Mouse (Mus musculus) layer of hippocampus, adult 18-20 months (tissue): ENCODE data around the gene Kdm5a. TPM values are rescaled to one million over a fixed set of nuclear protein-coding genes. Genes with fewer than 3 reads are reported as not detected.

Source experiments
- DNase-seq, 2 experiments: peaks; one replicate each; pipeline ENCODE4 v3.0.0; 2022; ENCODE audit warnings: low spot score in 2 of 2
- total RNA-seq, 2 experiments: library from RNA; stranded (reverse); gene quantifications; 2 replicates each; pipeline ENCODE4 v1.2.3; 2021

Kdm5a gene
- total RNA-seq, 2 experiments from 2014 or later: 42.9 to 45.2 TPM

DNA sequence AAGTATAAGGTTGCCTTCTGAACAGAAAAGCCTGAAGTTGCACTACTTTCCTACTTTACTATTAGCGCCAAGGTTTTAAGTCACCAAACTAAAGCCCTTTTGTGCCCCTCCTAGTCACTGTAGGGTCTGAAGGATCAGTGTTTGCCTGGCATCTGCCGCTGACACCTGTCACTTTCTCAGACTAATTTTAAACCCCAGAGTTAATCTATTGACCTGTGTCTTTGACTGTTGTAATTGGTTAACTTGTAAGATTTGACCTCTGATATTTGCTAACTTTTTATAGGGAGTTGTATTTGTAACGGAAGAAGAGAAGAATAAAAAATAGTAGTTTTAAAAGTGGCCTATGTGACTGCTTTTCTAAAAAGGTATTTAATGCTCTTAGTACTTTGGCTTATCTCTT, 74.2 kb downstream of the Kdm5a start:
- no peak for DNase-seq

DNA sequence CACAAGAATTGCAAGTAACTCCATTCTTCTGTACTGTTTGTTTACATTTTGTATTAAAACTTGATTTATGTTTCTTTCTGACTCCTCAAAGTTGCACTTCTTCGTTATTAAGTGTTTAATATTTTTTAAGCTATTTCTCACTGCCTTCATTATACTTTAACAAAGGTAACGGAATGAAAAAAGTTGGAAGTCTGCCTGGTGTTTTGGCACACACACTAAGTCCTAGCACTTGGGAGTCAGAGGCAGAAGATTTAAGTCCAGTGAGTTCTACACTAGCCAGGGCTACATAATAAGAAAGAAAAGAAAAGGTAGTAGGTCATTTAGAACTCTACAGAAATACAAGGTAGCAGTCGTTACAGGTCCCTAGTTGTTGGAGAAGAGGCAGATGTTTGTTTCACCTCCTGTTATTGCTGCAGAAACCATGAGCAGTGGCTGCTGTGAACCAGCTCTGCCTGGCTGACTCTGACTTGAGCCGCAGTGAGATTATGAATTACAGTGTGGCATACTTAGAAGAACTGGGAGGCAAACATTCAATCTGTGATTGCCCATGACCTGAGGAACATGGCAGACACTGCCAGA, 78.3 kb downstream of the Kdm5a start:
- DNase-seq: no peak

DNA sequence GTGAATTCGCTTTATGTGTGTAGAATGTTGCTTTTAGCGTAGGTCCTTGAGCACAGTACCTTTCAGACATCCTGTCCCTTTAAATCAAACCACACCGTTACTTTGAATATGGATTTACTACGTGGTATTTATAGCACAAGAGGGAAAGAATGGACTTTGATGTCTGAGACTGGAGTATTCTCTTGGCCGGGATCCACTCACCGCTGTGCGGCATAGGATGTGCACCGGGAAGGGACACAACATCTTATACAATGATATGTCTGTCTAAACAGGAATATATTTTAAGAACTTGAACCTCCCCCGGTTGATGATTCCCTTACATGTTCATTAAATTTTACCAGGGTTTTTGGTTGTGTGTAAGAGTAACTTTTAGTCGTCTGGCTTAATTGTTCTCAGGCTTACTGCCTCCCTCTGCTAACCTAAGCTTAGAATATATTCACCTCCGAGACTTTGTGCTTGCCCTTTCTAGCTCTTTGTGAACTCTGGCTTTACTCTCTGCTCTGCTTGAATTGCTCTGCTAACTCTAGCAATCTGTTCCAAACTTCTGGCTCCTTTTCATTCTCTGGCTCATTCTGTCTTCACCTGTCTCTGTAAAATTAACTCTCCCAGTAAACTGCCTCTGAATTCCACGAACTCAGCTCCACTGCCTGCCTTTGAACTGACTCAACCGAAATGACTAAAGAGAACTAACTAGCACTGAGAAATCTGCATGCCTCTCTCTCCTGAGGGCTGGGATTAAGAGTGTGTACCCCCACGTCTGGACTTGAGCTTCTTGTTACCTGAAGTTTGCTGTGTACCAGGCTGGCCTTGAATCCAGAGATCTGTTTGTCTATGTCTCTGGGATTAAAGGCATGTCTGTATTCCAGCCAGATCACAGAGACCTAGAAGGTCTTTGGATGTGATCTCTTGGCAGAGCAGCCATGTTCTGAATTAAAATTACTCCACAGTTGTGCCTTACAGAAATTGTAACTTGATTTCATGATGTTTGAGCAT, 79.7 kb downstream of the Kdm5a start:
- no peak for DNase-seq

DNA sequence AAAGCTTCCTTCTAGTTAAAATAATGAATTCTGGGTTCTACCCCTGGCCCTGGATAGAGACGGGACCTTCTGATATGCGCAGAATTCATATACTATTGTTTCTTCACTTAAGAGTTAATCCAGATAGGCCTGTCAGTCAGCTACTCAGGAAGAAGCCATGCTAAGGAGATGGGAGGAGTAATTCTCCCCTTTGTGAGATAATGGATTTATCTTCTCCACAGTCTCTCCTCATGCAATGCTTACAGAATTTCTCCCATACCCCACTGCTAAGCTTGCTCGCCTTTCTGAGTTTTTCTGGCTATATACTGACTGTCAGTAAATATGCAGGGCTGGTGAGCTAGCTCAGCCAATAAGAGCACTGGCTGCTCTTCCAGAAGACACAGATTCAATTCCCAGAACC, 86.3 kb downstream of the Kdm5a start:
- no peak for DNase-seq

DNA sequence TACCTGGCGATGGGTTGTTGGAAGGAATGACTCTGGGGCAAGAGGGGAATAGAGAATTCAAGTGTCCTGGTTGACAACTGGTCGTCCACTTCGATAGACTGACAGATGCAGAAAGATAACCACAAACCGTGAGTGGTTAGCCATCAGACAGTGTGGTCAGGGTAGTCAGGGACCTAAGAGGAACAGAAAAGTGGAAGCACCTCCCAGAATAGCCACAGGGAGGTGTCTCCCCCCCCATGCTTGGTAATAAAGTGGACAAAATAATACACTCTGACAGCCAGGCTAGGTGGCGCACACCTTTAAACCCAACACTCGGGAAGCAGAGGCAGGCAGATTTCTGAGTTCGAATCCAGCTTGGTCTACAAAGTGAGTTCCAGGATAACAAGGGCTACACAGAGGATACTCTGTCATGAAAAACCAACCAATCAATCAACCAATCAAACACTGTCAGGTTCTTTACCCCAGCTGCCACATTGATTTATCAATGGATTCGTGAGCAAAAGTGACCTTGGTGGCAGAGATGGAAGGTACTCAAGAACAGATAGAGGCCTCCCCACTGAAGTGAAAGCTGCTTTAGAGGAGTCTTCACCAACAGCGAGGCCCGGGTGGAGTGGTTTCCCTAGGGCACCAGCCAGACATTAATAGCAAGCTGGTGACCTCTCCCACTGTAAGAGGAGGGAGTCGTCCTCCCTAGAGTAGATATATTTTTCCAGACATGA, 88.6 kb downstream of the Kdm5a start:
- DNase-seq: no peak

DNA sequence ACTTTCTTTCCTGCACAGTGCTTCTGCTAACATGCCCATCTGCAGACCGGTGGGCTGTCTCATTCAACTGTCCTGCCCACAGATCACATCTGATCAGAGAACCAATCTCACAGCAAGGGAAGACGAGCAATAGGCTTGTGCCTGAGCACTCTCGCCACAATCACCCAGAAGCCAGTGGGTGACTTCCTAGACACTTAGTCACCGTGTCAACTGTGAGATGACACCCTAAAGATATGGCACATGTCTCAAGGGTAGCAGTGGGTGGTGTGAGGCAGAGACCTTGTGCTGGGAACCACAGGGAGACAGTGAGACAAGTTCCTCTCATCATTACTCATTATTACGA, 89.2 kb downstream of the Kdm5a start:
- no peak for DNase-seq

DNA sequence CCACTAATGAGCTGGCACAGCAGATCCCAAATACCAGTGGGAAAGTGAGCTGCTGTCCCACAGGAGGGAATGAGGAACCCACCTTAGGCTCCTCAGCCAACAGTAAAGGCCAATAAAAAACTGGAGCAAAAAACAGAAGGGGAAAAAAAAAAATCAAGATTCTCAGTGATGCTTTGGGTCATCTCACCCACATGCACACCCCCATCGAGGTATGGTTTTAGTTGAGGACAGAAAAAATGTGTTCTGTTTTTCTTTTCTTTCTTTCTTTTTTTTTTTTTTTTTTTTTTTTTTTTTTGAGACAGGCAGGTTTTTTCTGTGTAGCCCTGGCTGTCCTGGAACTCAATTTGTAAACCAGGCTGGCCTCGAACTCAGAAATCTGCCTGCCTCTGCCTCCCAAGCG, 89.6 kb downstream of the Kdm5a start:
- DNase-seq: no peak

DNA sequence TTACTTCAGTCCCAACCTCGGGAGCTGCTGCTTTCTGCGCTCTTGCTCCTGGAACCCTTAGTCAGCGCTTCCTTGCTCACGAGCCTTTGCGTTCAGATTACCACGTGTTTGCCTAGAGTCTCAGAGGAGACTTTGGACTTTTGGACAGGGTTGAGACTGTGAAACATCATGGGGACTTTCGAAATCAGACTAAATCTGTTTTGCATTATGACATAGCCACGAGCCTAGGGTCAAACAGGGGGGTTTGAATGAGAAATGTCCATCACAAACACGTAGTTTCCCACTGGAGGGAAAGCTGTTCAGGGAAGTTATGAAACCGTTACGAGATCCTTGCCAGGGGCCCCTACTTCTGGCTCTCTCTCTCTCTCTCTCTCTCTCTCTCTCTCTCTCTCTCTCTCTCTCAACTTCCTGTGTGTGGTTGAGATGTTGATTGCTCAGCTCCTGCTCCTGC, 90.7 kb downstream of the Kdm5a start:
- no peak for DNase-seq

DNA sequence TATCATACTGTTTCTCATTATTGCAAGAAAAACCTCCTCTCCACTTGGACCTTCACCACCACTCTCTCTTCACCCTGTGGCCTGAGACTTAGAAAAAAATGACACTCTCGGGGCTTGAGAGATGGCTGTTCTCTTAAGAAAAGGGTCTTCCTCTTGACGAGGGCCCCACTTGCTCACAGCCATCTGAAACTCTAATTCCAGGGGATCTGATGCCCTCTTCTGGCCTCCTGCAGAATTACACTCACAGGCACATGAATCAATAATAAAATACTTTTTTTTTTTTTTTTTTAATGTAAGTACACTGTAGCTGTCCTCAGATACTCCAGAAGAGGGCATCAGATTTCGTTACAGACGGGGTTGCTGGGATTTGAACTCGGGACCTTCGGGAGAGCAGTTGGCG, 93.2 kb downstream of the Kdm5a start:
- no peak for DNase-seq

DNA sequence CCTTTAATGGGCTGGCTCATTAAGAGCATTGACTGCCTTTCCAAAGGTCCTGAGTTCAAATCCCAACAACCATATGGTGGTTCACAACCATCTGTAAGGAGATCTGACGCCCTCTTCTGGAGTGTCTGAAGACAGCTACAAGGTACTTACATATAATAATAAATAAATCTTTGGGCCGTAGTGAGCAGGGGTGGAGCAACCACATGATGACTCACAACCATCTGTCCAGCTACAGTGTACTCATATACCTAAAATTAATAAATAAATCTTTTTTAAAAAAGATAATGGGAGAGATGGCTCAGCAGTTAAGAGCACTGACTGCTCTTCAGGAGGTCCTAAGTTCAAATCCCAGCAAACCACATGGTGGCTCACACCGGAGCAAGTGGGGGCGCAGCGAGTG, 93.8 kb downstream of the Kdm5a start:
- DNase-seq: no peak

DNA sequence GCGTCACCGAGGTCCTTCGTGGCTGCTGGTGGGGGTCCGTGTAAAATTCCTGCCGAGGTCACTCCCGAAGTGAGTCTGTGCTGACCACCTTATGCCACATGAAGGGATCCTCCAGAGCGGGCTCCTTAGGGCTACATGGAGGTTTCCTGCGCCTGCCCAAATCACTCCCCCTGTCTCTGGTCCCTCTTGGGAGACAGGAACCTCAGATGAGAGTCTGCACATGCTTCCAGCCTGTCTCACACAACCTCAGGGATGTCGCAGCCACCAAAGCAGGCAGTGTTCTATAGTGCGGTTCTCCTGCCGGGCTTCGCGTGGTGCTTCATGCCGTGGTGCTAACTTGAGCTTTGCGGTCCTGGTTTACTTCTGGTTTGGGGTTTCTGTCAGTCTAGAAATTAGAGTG, 97.3 kb downstream of the Kdm5a start:
- DNase-seq: no peak

DNA sequence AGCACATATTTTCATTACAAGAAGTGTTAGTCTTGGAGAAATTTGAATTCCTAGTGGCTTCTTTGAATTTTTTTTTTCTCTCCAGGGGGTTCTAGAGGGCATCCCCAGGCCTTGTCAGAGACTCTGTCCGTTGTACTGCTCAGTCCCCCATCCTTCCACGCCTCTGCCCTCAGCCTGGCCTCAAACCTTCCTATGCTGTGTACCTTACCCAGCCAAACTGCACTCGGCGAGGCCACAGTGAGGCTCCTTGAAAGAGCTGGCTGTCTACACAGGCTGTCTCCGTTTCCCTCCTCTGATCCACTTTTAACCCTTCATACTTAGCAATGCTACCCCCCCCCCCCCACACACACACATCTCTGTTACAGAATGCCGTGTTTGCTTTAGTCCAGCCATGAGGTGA, 98.3 kb downstream of the Kdm5a start:
- no peak for DNase-seq

DNA sequence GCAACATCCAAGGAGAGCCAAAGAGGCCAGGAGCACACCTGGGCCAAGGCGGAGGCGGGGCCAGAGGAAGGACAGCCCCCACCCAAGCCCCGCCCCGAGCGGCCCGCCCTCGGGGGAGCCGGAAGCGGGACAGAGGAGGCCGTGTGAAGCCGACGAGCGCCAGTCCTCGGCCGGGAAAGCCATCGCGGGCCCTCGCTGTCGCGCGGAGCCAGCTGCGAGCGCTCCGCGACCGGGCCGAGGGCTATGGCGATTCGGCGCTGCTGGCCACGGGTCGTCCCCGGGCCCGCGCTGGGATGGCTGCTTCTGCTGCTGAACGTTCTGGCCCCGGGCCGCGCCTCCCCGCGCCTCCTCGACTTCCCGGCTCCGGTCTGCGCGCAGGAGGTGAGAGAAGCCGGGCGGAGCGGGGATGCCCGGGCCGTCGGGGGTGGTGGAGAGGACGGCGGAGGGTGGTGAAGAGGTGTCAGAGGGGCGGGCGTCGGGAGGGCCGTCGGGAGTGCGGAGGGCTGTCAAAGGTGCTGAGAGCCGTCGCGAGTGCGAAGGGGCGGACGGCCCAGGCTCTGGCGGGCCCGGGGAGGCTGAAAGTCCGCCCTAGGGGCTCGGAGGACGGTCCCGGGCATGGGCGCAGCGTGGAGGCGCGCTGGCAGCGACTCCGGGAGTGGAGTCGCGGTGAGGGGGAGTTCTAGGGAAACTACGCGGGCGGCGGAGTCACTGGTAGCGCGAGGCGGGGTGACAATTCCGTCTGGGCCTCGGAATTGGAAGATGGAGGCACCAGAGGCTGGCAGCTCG, 99.4 kb downstream of the Kdm5a start, which contains the start of gene Il17ra:
Il17ra (plus strand) TSS at position 162 of the 786 bp plus-strand sequence.
- DNase-seq: peak in 1 of 2 experiments; percentile 55

DNA sequence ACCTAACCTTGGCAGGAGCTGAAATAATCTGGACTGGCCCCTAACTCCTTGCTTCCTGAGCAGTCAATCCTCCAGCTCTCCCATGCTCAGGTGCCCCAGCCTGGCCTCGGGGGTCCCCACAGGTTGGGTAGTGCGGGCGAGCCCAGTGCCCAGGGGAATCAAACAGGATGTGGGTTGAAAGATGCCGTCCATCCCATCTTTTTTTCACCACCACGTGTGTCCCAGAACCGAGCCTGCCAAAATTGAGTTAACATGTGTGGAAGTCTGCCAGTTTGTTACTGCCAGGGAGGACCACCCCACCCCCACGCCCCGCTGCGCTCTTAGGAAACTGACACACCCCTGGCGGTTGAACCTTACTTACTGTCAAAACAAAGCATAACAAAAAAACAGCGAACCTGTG, 100.0 kb downstream of the Kdm5a start:
- no peak for DNase-seq

DNA sequence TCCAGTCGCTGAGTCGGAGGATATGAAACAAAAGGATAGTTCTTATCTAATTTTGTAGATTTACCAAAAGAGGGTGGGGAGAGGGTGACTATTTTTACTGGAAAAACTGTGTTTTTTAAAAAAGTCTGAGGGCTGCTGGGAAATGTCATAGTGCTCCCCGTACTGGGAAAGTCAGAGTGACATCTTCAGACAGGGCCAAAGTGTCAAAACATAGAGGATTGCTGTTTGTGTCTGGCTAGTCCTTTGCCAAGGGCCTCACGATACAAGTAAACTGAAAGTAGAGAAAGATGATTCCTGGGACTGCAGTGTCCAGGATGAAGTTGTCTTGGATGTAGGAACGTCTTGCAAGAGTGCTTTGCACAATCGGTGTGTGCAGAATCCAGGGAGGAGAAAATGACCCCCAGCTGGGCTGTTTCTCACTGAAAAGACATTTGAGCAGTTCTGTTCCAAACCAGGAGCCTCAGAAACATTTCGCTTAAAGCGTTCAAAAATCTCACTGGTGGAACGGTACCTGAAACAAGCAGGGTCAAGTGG, 100.5 kb downstream of the Kdm5a start:
- DNase-seq: no peak

DNA sequence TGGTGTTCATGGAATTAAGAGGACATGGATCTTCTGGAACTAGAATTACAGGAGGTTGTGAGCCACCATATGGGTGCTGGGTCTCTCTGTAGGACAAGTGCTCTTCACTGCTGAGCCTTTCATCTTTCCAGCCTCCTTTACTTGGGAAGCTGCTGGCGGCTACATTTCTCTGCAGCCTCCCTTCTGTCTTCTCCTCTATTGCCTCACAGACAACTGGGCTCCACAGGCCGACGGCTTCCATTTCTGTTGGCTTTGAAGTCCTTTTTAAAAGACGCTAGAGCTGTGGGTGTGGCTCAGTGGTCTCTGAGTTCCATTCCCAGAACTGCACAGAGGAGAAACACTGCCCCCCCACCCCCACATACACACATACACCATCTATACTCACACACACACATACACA, 101.5 kb downstream of the Kdm5a start:
- DNase-seq: no peak

DNA sequence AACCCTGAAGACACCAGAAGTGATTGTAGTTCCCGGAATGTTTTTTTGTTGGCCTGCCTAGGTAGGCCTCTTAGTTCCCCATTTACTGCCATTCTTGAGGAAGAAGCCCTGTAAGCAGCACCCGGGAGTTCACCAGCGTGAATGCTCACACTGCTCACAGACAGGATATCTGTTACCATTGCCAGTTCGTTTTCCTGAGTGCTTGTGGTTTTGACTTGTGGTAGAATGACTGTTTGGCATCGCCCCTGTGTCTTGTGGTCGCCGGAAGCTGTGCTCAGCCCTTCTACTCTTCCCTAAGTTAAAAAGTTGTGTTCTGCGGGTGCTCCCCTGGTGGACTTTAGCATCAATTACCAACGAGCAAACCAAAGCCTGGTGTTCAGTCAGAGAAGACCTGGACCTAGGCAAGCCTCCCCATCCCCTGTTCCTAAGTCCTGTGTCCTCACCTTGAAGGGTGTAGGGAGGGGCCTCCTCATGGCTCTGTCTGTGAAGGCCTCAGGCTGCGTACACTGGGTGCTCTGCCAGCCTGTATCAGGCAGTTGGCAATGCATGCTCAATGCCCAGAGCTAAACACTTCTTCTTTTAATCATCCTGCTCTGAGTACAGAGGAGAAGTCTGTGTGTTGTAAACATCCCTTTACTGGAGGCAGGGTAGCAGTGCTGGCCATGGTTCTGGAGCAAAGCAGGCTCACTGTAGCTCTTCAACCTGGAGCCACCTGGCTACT, 102.8 kb downstream of the Kdm5a start:
- no peak for DNase-seq

DNA sequence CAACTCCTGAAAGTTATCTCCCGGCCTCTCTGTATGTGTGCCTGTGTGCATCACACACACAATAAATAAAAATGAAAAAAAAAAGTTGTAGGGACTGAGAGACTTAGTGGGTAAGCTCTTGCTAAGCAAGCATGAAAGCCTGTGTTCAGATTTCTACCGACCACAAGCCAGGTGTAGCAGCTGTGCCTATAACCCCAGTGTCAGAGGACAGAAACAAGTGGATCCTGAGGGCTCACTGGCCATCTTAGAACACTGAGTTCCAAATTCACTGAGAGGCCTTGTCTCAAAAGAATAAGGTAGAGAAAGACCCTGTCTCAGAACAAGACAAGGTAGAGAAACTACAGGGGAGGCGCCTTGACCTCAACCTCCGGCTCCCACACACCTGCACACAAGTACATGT, 104.3 kb downstream of the Kdm5a start:
- DNase-seq: no peak

DNA sequence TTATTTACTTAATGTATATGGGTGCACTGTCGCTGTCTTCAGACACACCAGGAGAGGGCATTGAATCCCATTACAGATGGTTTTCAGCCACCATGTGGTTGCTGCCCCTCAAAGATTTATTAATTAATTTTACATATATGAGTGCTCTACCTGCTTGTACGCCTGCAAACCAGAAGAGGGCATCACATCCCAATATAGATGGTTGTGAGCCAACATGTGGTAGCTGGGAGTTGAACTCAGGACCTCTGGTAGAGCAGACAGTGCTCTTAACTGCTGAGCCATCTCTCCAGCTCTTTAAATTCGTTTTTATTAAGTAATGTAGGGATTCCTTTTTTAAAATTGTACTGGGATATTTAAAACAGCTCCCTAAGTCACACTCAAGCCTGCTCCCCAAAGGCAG, 105.3 kb downstream of the Kdm5a start:
- DNase-seq: no peak

DNA sequence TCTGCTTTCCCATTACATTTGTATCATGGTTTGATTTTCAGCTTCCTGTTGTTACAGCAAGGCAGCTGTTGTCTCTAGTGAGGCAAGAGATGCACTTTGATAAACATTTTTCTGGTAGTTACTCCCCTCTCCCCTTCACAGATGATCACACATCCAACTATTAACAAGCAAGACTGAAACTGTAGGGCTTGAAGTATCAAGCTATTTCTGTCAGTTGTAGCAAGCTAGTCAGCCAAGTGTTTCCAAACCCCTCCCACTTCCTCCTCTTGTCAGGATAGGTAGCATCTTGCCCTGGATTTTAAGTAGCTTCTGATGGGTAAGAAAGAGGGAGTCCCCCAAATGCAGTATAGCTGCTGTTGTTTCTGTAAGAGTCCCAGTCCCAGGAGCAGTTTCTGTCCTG, 105.8 kb downstream of the Kdm5a start:
- DNase-seq: no peak
